Mouse (Mus musculus): ENCODE measurements around the gene Mafb. TPM values are rescaled to one million over a fixed set of nuclear protein-coding genes. Genes with fewer than 3 reads are reported as not detected.

The Mafb gene
- 10 to 100 TPM; 19.9 to 20.2 TPM for total RNA-seq (2021)
- long read RNA-seq, experiment 1, transcript Mafb-201 (1 exons, 3,363 nt): major isoform, 12 of 12 reads
- long read RNA-seq, experiment 1, partial matches to known transcripts: 0 of 12 reads
- long read RNA-seq, experiment 1, other reads (novel, unspliced or antisense): 0 of 12 reads
- long read RNA-seq, experiment 2, transcript Mafb-201 (1 exons, 3,363 nt): major isoform, 11 of 11 reads
- long read RNA-seq, experiment 2, partial matches to known transcripts: 0 of 11 reads
- long read RNA-seq, experiment 2, other reads (novel, unspliced or antisense): 0 of 11 reads

DNA sequence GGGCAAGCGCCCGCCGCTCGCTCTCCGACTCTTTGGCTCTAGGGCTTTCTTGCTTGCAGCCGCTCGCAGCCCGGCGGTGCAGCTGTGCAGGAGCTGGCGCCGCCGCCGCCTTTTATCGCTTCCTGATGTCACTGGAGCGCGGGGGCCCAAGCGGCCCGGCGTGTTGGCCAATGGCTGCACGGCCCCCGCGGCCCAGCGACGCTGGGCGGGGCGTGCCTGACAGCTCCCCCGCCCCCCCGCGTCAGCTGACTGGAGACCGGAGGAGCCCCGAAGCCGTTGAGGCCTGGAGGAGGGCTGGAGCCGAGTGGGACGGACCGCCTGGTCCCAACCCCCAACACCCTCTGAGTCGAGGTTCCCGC, at the start of gene Mafb:
Gene Mafb (minus strand): TSS at position 86 of the 359 bp plus-strand sequence.
- DNase-seq (ENCODE audit: low spot score in 2 of 2): peak; percentile 72 to 89

DNA sequence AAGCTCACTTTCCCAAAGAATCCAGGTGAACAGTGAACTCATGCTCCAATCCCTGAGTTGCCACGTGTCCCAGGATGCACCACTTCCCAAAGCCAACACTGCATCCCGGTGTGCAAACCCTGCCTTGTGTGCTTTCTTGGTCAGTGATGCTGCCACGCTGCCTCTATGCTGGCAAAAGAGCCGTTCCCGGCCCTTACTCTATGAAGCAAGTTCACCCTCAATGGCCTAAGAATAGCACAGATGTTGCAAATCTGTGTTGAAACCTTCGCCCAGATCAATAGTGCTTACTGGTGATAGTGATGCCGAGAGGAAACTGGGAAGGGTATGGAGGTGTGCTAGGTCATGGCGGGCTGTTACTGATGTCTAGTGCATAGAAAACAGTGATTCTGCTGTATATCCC, 48.3 kb upstream of the Mafb start:
- DNase-seq (ENCODE audit: low spot score in 2 of 2): no peak

DNA sequence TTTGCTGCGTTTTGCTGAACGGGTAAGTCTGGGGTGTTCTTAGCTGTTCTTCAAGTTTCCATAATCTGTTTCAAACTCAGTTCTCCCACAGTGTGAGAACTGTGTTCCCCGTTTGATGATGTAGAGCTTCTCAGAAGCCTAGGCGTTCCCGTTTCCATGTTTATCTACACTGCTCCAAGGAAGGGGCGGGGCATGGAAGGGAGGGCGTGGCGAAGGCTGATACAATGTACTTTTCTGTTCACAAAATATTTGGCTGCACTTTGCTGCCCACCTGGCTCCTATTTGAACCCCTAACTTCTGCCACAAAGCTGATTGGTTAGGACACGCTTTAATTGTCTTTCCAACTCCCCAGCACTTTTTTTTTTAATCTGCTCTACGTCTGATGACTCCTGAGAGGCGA, 47.9 kb upstream of the Mafb start:
- DNase-seq (ENCODE audit: low spot score in 2 of 2): no peak

DNA sequence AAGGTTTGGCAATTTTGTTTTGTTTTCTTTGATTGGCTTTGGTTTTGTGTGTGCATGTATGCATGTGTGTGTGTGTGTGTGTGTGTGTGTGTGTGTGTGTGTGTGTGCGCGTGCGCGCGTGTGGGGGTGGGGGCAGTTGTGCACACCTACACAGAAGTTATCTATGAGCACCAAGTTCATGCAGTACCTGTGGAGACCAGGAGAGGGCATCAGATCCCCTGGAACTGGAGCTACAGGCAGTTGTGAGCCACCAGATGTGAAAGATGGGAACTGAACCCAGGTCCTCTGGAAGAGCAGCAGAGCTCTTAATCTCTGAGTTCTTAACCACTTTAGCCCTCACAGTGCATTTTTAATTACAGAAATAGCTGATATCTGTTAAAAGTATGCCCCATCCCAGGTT, 47.1 kb upstream of the Mafb start:
- DNase-seq (ENCODE audit: low spot score in 2 of 2): peak in 1 of 2 experiments; percentile 32

DNA sequence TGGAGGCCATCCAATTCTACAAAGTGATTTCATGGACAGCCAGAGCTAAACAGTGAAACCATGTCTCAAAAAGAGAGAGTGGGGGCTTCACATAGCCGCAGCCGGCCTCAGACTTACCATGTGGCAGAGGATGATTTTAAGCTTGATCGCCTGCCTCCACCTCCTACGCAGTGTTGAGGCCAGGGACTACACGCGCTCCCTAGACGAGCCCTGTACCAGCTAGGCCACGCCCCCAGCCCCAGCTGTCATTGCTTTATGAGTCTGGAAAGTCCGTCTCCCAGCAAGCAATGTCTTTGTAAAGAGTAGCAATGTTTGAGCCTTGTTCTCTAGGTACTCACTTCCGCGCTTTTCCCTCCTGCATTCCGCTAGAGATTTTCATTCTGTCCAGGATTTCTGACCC, 46.2 kb upstream of the Mafb start:
- no peak for DNase-seq (ENCODE audit: low spot score in 2 of 2)

DNA sequence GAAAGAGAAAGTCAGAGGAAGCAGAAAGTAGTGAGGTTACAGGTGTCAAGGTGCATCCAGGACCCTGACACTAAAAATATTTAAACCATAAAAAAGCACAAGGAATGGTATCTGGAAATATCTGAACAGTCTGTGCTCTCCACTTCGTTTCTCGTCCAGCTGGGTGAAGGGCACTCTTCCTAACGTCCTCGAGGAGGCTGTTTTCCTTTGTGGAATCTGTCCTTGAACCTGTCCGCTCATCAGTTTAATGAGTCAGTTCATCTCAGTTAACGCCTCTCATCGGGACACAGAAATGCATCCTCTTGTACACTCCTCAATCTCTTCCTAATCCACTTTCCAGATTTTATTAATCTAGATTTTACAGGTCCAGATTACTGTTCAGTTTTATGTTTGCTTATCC, 44.6 kb upstream of the Mafb start:
- no peak for DNase-seq (ENCODE audit: low spot score in 2 of 2)

DNA sequence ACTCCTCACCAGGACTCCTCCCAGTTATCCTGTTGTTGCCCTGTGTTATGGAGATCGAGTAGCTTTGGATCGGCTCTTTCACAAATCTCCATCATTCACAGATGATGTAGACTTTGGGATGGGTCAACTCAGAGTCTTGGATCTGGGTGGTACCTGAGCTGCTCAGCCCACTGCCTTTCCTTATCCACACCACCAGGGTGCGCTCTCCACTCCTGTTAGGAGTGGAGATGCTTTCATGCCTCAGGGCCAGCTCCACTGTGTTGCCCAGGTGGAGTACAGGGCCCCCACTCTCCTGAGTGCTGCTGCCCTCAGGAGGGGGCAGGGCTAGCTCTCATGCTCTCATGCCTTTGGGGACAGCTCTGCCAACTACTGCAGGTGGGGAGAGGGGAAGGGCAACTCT, 40.9 kb upstream of the Mafb start:
- DNase-seq (ENCODE audit: low spot score in 2 of 2): no peak

DNA sequence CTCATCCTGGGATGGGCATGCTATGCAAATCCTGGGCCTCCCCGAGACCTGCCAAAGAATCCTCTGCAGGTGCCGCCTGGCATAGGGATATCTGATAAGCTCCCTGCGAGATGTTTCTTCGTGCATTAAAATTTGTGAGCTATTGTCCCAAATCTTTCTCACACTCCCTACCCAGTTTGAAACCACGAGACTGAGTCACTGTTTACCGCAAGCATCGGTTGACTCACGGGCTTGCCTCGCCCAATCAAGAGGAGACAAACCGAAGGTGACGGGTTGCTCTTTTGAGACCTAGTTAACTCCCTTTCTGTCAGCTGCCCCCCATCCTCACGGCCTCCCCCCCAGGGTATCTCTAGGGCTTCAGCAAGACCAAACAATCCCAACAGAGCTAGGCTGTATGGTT, 30.9 kb upstream of the Mafb start:
- DNase-seq (ENCODE audit: low spot score in 2 of 2): no peak

DNA sequence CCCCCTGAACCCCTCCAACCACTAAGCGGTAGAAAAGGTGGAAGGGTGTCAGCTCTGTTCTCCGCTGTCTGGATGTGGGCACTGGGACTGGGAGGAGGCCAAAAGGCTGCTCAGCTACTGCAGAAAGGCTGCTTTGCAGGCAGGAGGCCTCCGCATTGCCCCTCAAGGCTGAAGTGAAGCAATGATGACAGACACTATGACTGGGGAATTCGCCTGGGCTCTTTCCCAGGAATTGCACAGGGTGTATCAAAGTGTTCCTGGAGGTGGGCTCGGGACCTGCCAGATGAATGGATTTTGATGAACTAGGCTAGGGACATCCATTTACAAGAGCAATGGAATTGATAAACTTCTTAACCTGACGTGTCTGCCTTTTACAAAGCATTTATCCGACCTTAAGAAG, 27.9 kb upstream of the Mafb start:
- DNase-seq (ENCODE audit: low spot score in 2 of 2): no peak

DNA sequence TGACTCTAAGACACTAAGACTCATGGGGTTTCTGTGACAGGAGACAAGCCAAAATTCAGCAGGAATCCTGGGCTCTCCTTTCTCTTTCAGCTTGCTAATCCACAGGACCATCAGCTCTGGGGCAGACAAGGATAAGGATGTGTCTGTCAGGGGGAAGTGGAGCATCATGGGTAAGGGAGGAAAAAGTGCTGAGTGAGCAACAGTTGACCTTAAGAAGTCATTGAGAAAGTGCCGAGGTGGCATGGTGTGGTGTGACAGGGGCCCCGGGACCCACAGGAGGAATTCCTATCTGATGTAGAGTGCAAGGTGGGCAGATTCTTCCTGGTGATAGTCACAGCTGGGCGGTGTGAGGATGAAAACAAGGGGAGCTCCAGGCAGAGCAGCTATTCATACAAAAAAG, 25.8 kb upstream of the Mafb start:
- no peak for DNase-seq (ENCODE audit: low spot score in 2 of 2)

DNA sequence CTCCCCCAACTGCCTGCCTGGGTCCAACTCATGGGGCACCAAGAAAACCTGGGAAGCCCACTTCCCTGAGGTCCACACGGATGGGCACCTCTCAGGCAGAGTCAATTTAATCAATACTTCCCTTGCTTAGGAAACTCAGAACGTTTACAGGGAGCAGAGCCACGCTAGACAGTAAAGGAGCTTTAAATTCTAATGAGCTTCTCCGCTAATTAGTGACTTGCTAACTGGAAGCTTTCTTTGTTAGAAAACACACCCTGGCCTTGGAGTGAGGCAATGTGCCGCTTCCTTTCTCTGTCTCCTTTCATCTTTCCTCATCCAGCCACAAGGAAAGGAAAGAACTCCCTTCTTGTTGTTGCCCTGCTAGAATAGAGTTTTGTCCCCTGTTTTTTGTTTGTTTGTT, 21.7 kb upstream of the Mafb start:
- DNase-seq (ENCODE audit: low spot score in 2 of 2): no peak

DNA sequence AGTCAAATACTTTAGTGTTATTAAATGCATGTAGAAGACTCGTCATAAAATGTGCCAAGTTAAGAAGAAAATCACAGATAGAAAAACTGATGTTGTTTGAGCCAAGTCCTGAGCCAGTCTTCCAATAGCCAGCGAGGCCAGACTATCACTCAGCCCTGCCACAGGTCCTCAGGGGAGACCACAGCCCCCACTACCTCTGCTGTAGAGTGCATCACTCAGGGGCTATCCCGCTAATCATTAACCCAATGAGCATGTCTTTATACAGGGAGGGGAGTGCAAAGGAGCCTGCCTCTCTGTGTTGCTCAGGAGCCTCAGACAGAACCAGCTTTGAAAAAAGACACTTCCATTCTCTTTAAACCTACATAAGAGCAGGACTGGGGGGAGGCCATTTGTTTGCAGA, 16.6 kb upstream of the Mafb start:
- no peak for DNase-seq (ENCODE audit: low spot score in 2 of 2)

DNA sequence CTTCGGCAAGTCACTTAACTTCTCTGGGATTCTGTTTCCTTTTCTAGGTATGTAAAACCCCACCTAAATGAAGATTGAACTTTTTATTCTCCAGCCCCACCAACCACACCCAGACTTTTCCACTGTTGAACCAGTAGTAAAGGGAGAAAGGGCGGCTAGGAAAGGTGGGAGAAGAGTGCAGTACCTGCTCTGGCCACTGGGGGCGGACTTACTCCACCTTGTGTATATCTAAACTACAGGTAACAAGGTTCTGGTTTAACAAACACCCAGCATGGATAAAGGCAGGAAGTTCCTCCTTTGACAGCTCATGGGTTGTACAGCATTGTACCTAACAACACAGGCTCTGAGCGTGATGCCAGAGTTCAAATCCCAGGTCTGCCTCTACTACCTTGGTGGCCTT, 11.4 kb upstream of the Mafb start:
- DNase-seq (ENCODE audit: low spot score in 2 of 2): peak in 1 of 2 experiments; percentile 59

DNA sequence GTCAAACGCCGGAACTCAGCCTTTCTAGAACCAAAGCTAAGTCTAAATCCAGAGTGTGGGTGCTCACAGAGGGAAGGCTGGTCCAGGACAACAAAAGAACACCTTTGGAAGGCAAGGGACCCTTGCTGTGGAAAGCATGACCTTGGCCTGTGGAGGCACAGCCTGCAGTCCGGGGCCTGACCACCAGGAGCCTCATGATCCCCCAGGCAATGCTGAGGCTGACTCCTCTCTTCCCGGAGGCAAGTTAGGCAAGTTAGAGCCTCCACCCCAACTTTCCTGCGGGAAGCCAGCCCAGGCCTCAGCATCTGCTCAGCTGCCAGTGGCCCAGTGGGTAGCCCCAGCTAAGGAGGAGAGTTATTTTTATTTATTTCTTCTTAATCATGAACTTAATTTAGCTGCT, 9.4 kb upstream of the Mafb start:
- no peak for DNase-seq (ENCODE audit: low spot score in 2 of 2)

DNA sequence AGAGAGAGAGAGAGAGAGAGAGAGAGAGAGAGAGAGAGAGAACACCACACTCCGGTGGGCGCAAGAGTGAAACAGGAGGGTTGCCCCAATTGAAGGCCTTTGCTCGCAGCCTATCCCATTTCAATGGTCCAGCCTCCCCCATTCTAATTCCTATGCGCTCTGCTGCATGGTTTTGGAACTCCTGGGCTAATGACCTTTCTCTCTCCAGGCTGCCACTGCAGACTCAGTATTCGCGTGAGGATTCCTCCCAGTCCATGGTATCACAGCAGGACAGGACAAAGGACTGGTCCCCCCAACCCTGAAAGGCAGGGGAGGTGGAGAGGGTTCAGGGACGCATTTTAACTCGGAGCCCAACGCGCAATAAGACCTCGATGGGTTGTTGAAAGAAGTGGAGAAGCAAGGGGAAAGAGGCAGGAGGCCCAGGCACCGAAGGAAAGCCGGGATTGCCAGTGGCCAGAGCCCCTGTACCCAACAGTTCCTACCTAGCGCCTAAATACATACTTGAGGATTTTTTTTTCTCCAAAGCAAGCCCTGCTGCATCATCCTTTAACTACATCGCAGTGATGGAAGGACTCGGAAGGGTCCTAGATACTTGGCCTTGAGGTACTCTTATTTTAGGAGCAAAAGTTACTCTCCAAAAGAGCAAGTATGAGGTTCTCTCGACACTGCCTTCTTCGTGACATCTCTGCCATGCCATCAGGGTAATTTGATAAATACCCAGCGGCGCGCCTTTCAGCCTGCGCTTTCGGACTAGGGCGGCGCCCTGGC, 3.0 kb upstream of the Mafb start:
- no peak for DNase-seq (ENCODE audit: low spot score in 2 of 2)

DNA sequence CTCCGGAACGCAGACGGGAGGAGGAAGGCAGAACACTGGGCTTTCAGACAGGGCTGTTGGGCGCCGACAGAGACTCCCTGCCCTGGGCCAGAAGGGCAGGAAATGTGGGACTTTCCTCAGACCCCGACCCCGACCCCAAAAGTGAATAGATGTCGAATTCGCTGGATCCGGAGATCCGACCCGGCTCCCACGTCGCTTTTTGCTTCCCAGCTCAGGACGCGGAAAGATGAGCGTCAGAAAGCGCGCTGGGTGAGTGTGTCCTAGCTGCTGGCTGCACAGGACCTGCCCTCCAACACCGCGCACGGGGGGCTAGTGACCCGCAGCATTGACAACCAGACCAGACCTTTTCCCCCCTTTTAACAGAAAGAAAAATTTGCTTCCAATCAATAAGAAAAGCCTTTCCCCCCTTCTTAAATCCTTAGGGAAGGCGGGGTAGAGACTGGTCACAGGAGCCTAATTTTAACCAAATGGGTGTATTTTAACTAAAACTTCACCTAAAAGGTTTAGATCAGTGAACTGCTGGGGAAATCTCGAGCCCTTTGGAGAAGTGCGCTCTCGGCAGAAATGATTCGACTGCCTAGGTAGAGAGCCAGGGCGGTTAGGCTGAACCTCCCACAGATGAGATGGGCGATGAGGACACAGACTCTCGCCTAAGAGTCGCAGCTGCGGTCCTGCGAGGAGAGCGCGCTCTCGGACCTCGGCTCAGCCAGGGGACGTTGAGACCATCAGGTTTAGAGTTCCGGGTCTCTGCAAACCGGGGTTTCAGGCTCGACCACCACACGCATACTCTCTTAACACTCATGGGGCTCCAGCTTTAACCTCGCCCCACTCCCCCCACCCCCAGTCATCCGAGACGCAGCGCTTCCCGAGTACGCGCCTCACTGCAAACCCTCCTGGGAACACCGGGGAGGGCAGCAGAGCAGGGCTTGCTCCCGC, 1.8 kb upstream of the Mafb start:
- DNase-seq (ENCODE audit: low spot score in 2 of 2): no peak

DNA sequence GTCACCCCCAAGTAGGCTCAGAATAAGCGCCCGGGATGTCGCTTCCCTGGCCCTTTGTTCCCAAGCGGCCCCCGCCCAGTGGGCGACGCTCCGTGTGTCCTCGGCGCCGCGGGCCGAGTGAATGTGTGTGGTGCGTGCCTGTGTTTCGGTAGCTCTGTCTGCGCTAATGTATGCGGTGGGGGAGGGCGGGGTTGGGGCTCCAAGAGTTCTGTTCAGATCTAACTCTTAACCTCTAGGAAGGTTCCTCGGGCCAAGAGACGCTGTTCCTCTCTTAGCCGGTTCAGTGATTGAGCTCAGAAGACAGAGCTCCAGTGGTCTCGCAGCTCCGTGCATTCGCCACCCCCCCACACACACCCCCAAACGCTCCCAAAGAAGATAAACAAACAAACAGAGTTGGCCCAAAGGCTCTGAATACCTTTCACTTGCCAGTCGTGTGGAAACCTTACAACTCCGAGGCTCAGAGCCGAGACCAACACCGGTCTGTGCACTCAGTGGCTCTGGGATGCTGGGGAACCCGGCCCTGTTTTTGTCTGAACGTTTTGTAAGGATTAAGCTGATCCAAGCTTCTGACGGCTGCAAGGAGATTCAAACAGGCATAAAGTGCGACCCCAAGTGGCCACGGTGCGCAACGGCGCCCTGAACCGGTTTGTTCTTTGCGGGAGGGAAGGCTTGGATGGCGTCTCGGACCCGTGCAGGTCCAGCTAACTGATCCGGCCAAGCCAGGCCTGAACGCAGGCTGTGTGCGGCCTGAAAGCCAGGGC, 763 bp upstream of the Mafb start:
- DNase-seq (ENCODE audit: low spot score in 2 of 2): peak; percentile 91 to 92

DNA sequence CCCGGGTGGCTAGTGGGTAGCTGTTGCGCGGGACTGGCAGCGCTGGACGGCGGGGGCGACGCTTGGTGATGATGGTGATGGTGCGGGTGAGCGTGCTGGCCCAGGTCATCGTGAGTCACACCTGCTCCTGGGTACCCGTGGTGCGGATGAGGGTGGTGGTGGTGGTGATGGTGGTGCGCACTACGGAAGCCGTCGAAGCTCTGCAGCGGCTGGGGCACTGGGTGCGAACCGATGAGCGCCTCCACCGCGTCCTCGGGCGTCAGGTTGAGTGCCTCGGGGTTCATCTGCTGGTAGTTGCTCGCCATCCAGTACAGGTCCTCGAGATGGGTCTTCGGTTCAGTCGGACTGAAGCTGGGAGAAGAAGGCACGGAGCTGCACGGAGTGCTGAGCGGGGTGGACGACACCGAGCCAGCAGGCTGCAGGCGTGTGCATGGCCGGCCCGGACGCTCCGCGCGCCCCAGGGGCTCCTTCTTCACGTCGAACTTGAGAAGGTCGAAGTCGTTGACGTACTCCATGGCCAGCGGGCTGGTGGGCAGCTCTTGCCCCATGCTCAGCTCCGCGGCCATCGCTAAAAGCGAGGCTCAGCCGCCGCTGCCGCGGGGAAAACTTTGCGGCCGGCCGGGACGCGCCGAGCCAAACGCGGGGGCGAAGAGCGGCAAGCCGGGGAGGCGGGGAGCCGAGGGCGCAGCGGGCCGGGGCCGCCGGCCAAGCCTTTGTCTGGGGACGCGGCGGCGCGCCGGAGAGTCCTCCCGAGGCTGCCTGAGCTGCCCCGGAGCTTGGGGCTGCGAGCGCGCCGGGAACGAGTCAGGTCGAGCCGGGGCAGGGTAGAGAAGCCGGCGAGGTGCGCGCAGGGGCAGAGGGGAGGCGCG, 520 bp downstream of the Mafb start:
- peak in 1 of 2 experiments; percentile 27 for DNase-seq (ENCODE audit: low spot score in 2 of 2)

DNA sequence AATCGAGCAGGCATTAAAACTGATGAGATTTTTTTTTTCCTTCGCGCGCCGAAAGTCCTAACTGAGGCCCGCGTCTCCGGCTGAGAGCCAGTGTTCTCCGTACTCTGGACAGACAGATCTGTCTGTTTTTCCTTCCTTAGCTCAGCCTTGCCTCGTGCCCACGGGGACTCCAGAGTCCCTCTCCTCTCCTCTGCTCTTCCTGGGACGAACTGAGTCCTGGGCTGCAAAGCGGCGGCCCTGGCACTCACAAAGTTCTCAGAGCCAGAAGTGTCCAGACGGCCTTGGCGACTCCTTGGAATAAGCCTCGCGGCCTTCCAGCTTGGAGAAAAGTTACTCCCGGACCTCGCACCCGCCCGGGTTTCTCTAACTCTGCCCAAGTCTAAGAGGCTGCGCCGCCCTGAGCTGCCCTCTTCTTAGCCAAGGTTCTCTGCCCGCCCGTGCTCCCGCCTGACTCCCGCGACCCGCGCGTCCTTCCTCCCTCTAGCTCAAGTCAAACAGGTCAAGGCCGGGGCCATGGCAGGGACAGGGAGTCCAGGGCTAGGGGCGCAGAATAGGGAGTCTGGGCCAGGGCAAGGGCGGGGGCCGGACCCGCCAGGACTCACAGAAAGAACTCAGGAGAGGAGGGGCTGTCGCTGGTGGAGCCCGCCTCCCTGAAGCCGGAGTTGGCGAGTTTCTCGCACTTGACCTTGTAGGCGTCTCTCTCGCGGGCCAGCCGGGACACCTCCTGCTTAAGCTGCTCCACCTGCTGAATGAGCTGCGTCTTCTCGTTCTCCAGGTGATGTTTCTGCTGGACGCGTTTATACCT, 1.6 kb downstream of the Mafb start:
- no peak for DNase-seq (ENCODE audit: low spot score in 2 of 2)

Data from left cerebral cortex, adult 18-20 months (tissue).